Mouse (Mus musculus) kidney, postnatal 36 days (tissue): Measurements from ENCODE around the gene Gm20425.

Experiments
- DNase-seq, 2 experiments: peaks; one replicate each; pipeline ENCODE4 v3.0.0; 2021 to 2022; ENCODE audit warnings: mixed read lengths in 2 of 2

The Gm20425 gene

GRCm38 (mm10) chr9:103149074-103149799, 80.9 kb downstream of the Gm20425 start:
- no peak for DNase-seq

DNA sequence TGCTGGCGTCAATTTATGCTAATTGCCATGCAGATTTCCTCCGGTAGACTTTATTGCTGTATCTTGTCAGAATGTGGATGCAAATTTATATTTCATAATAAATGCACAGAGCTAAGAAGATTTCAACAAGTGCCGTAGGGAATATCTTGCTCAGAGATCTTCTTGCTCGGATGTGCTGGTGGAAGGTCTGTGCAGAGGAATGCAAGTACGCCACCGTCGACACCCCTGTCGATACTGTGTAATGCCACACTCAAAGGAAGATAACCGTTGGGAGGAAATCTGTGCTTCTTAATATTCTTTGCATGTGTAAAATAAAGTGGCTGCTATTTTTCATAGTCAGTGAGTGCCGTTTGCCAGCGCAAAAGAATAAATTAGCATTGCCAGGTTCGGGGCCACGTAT, 83.0 kb downstream of the Gm20425 start:
- DNase-seq = no peak

DNA sequence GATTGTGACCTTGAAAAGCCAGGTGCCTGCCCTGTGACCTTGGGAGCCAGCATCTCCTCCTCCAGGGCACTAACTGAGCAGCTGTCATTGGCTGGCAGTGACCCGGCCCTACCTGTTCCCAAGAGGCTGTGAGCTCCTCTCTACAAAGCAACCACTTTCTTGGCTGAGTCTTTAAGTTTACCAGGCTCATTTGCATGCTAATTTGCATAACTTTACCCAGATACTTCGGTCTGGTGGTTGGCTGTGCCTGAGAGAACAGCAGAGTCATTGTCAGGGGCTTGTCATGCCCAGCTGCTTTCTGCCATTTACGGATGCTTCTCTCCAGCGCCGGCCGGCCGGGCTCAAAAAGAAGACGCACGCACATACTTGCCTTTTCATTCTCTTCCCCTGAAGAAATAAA, 83.4 kb downstream of the Gm20425 start:
- no peak for DNase-seq

DNA sequence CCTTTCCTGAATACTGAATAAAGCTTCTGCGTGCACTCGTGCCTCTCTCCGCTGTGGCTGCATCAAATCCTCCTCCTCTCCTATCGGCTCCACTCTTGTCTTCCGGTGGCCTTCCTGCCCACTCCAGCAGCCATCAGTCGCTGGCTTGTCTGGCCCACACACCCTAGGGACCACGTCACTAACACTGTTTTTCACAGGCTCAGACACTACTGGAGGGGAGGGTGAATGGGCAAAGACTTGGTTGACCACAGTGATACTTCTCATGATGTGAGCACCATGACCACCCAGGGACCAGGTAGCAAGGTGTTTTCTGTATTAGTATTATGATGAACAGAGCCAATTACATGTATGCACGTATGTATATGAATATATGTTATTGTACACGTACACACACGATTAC, 83.8 kb downstream of the Gm20425 start:
- no peak for DNase-seq

- no peak for DNase-seq
Observed at GRCm38 (mm10) chr9:103145351-103145750, 84.8 kb downstream of the Gm20425 start.

- no peak for DNase-seq
Observed at GRCm38 (mm10) chr9:103143881-103144280, 86.2 kb downstream of the Gm20425 start.

DNA sequence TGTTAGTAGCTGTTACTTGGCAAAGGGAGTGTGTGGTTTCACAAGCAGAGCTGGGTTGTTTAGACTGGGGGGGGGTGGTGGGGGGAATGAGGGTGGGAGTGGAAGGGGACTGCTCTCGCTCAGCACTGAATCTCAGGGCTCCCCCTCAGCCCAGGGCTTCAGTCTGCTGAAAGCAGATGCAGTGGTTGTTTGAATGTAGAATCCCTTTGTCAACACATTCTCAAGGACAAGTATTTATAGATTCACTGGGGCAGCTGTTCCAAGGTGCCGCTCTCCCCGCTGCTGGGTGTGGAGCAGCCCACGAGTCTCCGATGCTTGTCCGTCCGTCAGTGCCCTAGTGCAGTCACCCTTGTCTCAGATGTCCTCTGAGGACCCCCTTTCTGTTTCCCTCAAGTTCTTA, 88.8 kb downstream of the Gm20425 start:
- DNase-seq = no peak

DNA sequence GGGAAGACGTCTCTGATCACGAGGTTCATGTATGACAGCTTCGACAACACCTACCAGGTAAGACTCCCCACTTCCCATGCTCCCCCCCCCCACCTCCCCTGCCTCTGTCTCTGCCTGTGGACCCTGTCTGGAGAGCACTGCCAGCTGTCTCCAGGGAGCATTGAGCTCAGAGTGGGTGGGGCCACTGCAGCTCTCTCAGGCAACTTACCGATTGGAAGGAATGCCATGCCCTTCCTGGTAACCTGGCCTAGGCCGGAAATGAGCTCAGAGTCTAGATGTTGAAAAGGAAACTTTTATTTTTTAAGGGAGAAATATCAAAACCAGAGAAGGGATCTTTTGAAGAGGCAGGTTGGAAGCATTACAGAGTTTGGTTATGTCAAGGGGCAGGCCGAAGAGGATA, 89.7 kb downstream of the Gm20425 start:
- no peak for DNase-seq
